Mouse (Mus musculus) intestine, embryonic 14.5 days (tissue): ENCODE results near the gene Fam198b. TPM values are rescaled to one million over a fixed set of nuclear protein-coding genes. Genes with fewer than 3 reads are reported as not detected.

ENCODE experiments used
- ATAC-seq: fragments of 200-750 bp; cut with Nextera tagmentation; replicated peaks from 2 replicates; pipeline ENCODE4 v1.8.0; 2017; ENCODE audit warnings: low read depth, moderate number of reproducible peaks, moderate TSS enrichment, moderate library complexity; ENCODE audit not compliant: low FRiP score, low TSS enrichment
- DNase-seq: peaks from one replicate; pipeline ENCODE4 v3.0.0-alpha.2; 2018; ENCODE audit warnings: low spot score
- H3K27ac ChIP-seq: fragments of 300-500 bp; sonication (generic); 2 replicates; pipeline ENCODE4 v1.5.1; 2014; ENCODE audit warnings: low read depth, mild to moderate bottlenecking, control low read depth
- H3K27me3 ChIP-seq: fragments of 300-500 bp; sonication (generic); replicated peaks from 2 replicates; pipeline ENCODE4 v1.6.1; 2014; ENCODE audit warnings: low read length, control low read depth; ENCODE audit not compliant: control insufficient read depth, insufficient read depth
- H3K36me3 ChIP-seq: fragments of 300-500 bp; sonication (generic); 2 replicates; pipeline ENCODE4 v1.6.1; 2014; ENCODE audit warnings: low read length, control low read depth; ENCODE audit not compliant: control insufficient read depth, insufficient read depth
- H3K4me1 ChIP-seq: fragments of 300-500 bp; sonication (generic); replicated peaks from 2 replicates; pipeline ENCODE4 v1.6.1; 2014; ENCODE audit warnings: low read length, control low read depth, mixed read lengths; ENCODE audit not compliant: control insufficient read depth, insufficient read depth
- H3K4me2 ChIP-seq: fragments of 300-500 bp; sonication (generic); 2 replicates; pipeline ENCODE4 v1.6.1; 2014; ENCODE audit warnings: low read length
- H3K4me3 ChIP-seq: fragments of 300-500 bp; sonication (generic); 2 replicates; pipeline ENCODE4 v1.5.1; 2014; ENCODE audit warnings: low read depth, low read length, control low read depth, mixed read lengths
- H3K9ac ChIP-seq: fragments of 300-500 bp; sonication (generic); 2 replicates; pipeline ENCODE4 v1.6.1; 2014; ENCODE audit warnings: mild to moderate bottlenecking, low read length
- H3K9me3 ChIP-seq: fragments of 300-500 bp; sonication (generic); 2 replicates; pipeline ENCODE4 v1.6.1; 2016; ENCODE audit warnings: low read length, control low read depth; ENCODE audit not compliant: control insufficient read depth
- WGBS: fragments of 180-500 bp; shearing (Covaris S2); extraction: QIAGEN DNeasy Blood & Tissue Kit; methylation state at CpG from one replicate; pipeline ENCODE4 v1.1.7; 2014; 5-methylcytosine and 5-hydroxymethylcytosine counted together
- polyA plus RNA-seq: library from polyadenylated mRNA; unstranded; fragments of >200 nt; fragmentation: Nextera tagmentation; extraction: Ambion mirVana; gene quantifications from 2 replicates; pipeline ENCODE4 v1.2.1, GENCODE M21; 2014

Fam198b gene
- polyA plus RNA-seq, 1 experiment from 2014 or later, result 10.8 TPM

DNA sequence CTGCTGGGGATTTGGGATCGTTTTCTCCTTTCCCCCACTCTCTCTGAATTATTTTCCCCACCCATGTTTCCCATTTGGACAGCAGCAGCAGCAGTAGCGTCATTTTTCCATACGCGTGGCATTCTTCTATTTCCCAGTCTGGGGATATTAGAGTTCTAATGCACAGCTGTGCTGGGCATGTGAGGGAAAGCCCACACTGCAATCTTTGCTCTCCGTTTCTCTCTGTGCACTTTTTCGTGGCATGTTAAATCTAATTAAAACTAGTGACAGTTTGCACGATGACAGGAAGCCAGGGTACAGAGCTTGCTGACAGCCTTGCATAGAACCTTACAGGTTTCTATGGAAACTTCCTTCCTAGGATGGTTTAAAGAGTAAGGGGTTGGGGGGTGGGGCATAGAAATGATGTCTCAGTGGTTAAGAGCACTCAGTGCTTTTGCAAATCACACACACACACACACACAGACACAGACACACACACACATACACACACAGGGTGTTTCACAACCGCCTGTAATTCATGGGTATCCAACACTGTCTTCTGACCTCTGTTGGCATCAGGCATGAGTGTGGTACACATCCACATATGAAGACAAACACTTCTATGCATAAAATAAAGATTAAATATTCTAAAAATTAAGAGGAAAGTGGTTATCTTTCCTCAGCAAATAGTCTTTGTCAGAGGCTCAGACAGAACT, 3.0 kb downstream of the Fam198b start:
- Histone ChIP-seq H3K9me3 (no peaks in the 10 kb centered on the region), H3K4me2 (peak overlapping the region; percentile 60), H3K9ac (no peak overlapping the region; the same call in 1 of the 2 replicates), H3K4me1 (peaks cover 13% of the 10 kb centered on the region), H3K27ac (0 out of 2 replicates have a peak overlapping the region, but pooled peaks have one; percentile 69), H3K4me3 (peak overlapping the region; percentile 37), H3K27me3 (no peaks in the 10 kb centered on the region), H3K36me3 (no peaks in the 10 kb centered on the region)
- DNase-seq, result peak; percentile 43
- 46% methylated on average over 8 of the region's 8 CpGs for WGBS
- ATAC-seq, result no peak

GRCm38 (mm10) chr3:79887966-79888365, 3.6 kb downstream of the Fam198b start:
- Histone ChIP-seq H3K9ac (no peak overlapping the region), H3K27ac (no peak overlapping the region), H3K27me3 (no peaks in the 10 kb centered on the region), H3K9me3 (no peaks in the 10 kb centered on the region), H3K36me3 (no peaks in the 10 kb centered on the region), H3K4me2 (peak overlapping the region; percentile 60), H3K4me1 (peaks cover 13% of the 10 kb centered on the region), H3K4me3 (0 out of 2 replicates have a peak overlapping the region, but pooled peaks have one; percentile 37)
- peak; percentile 47 for DNase-seq
- 80% methylated on average over 2 of the region's 2 CpGs for WGBS
- ATAC-seq, result no peak

- 71% methylated on average over 13 of the region's 13 CpGs for WGBS
- Histone ChIP-seq H3K9ac (no peak overlapping the region), H3K27me3 (no peaks in the 10 kb centered on the region), H3K4me1 (no peaks in the 10 kb centered on the region), H3K36me3 (no peaks in the 10 kb centered on the region), H3K27ac (no peak overlapping the region), H3K4me3 (no peak overlapping the region), H3K4me2 (no peak overlapping the region), H3K9me3 (no peaks in the 10 kb centered on the region)
- DNase-seq (no peak), ATAC-seq (no peak)
These were observed 13.4 kb downstream of the Fam198b start for GRCm38 (mm10) chr3:79897534-79898370.

DNA sequence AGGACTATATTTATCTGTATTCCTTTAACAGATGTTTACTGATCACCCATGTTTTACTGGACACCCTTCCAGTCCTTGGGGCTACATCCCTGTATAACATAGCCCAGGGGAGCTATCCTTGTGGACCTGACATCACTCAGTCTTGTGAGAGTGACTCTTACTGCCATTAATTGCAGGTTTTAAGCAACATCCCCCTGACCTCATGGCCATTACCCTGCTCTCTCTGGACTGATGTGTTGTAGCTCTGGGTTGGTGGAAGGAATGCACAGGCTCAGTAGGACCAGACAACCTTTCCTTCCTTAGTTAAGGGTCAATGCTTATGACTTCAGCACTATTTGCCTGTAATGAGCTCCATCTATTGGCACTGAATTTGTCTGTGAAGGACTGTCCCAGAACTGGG, 14.2 kb downstream of the Fam198b start:
- Histone ChIP-seq H3K4me1 (no peaks in the 10 kb centered on the region), H3K27me3 (no peaks in the 10 kb centered on the region), H3K4me3 (no peak overlapping the region), H3K36me3 (no peaks in the 10 kb centered on the region), H3K27ac (no peak overlapping the region), H3K9me3 (no peaks in the 10 kb centered on the region), H3K4me2 (no peak overlapping the region), H3K9ac (no peak overlapping the region)
- ATAC-seq, result no peak
- no peak for DNase-seq

- H3K4me1 ChIP-seq, result 0 out of 2 replicates have a peak, but pooled peaks cover 4% of the 10 kb centered on the region
- no peaks in the 10 kb centered on the region for H3K36me3 ChIP-seq
- 87% methylated on average over 9 of the region's 9 CpGs for WGBS
- no peak overlapping the region for H3K4me2 ChIP-seq
- no peaks in the 10 kb centered on the region for H3K9me3 ChIP-seq
- ATAC-seq (no peak), DNase-seq (no peak)
- no peak overlapping the region for H3K4me3 ChIP-seq
- no peak overlapping the region for H3K9ac ChIP-seq
- H3K27ac ChIP-seq, result no peak overlapping the region
- no peaks in the 10 kb centered on the region for H3K27me3 ChIP-seq
These were observed 15.6 kb downstream of the Fam198b start for GRCm38 (mm10) chr3:79899906-79900305.

DNA sequence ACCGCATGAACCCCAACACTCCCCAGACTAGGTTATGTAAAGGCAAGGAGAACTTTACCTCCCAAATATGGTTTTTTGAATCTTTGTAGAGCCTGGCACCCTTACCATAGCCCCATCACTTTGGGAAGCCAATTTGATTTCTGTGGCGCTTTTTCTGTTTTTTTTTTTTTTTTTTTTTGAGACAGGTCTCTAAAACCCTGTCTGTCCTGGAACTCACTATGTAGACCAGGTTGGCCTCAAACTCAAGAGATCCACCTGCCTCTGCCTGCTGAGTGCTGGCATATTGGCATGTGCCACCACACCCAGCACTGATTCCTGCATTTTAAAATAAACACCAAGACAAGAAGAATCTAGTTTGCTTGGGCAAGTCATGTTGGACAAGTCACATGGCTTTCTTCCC, 16.2 kb downstream of the Fam198b start:
- Histone ChIP-seq H3K9ac (no peak overlapping the region), H3K36me3 (no peaks in the 10 kb centered on the region), H3K4me2 (no peak overlapping the region), H3K9me3 (no peaks in the 10 kb centered on the region), H3K27ac (no peak overlapping the region), H3K27me3 (no peaks in the 10 kb centered on the region), H3K4me3 (no peak overlapping the region), H3K4me1 (0 out of 2 replicates have a peak, but pooled peaks cover 4% of the 10 kb centered on the region)
- DNase-seq (no peak), ATAC-seq (no peak)
- 91% methylated on average over 2 of the region's 2 CpGs for WGBS

- 87% methylated on average over 6 of the region's 6 CpGs for WGBS
- Histone ChIP-seq H3K4me2 (no peak overlapping the region), H3K4me1 (0 out of 2 replicates have a peak, but pooled peaks cover 4% of the 10 kb centered on the region), H3K4me3 (no peak overlapping the region), H3K36me3 (no peaks in the 10 kb centered on the region), H3K27ac (no peak overlapping the region), H3K9ac (no peak overlapping the region), H3K27me3 (no peaks in the 10 kb centered on the region), H3K9me3 (no peaks in the 10 kb centered on the region)
- no peak for DNase-seq
- no peak for ATAC-seq
These were observed 17.0 kb downstream of the Fam198b start for GRCm38 (mm10) chr3:79901321-79901720.

DNA sequence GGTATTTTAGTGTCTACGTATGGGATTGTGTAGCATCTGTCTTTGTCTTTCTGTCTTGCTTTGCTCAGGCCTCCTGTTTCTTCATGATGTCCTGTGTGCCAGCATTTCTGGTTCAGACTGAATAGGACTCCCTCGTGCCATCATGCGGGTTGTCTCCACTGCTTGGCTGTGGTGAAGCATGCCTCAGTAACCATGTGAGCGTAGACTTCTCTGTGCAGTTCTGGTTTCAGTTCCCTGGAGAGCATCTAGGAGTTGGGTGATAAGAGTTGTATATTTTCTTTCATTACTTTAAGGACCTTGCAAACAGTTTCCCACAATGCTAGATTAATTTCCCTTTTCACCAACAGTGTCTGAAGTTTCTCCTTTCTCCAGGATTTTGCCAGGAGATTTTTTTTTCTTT, 17.4 kb downstream of the Fam198b start:
- H3K36me3 ChIP-seq, result no peaks in the 10 kb centered on the region

More for the DNA sequence above, 17.4 kb downstream of the Fam198b start:
- no peak for DNase-seq
- H3K9ac ChIP-seq, result no peak overlapping the region
- WGBS, result 94% methylated on average over 4 of the region's 4 CpGs
- no peaks in the 10 kb centered on the region for H3K9me3 ChIP-seq
- ATAC-seq, result no peak
- H3K4me1 ChIP-seq, result 0 out of 2 replicates have a peak, but pooled peaks cover 4% of the 10 kb centered on the region
- H3K27me3 ChIP-seq, result no peaks in the 10 kb centered on the region
- H3K4me2 ChIP-seq, result no peak overlapping the region
- no peak overlapping the region for H3K27ac ChIP-seq
- no peak overlapping the region for H3K4me3 ChIP-seq
